Mouse (Mus musculus): ENCODE measurements around the gene Clock.

Gene Clock

DNA sequence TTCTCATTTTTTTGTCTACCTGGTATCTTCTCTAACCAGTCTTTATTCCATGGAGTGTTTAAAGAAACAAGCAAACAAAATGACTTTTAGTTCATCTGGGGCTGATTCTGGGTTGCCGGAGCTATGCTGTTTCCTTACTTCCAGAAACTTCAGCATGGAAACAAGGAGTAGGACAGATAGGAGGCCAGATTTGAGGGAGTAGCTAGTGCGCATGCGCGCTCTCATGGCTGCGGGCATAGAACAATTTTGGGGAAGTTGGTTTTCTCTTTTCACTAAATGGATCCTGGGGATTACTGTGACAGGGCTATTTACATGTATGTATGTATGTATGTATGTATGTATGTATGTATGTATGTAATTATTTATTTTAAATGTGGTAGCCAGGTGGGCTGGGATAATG lies 125.4 kb downstream of the Clock start:
- no peak for DNase-seq (ENCODE audit: low spot score)

DNA sequence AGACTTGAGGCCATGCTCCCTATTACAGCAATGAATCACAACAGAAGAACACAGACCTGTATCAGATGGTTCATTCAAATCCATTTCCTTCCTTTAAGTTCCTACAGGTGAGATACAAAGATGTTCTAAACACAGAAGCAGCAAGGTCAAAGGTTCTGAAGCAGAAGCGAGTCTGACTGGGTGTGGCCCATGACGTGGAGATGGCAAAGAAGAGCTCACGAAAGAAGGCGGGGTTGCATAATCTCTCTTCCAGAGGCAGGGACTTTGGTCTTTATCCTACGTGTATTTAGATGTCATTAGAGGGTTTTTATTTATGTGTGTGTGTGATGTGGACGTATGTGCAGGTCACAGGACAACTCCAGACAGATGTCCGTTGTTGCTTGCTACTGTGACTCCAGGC lies 126.9 kb downstream of the Clock start:
- DNase-seq (ENCODE audit: low spot score) = no peak

DNA sequence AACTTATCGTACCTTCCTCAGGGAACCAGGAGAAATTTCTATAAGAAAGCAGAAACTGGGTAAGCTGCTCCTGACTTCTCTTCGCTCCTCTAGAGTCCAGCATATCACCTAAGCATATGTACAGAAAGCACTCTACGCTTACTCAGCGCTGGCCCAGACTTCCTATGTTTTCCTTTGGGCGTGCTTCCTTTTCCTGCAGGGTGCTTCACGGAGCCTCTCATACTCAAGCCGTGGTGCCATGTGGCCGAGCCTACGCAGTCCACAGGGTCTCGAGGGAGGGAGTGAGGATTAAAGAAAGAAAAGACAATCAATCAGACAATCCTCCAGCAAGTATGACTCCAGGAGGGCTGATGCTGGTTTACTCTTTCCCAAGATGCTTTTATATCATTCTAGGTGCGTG lies 127.8 kb downstream of the Clock start:
- DNase-seq (ENCODE audit: low spot score) = no peak

DNA sequence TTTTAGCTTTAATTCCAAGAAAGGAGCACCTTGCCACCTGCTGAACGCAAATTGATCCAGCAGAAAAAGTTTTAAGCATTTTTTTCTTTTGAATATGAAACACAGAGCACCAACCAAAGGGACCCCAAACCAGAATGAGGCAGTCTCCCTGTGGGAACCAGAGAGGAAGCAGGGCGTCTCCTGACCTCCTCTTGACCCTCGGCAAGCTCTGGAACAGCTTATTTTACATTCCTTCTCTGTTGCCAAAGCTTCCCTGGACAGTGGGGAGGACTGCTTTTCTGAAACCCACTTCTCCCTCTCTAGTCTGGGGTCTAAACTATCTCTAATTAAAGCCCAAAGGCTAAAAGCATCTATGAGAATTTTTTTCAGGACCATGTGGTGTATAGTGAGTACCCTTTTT lies 128.2 kb downstream of the Clock start:
- no peak for DNase-seq (ENCODE audit: low spot score)

DNA sequence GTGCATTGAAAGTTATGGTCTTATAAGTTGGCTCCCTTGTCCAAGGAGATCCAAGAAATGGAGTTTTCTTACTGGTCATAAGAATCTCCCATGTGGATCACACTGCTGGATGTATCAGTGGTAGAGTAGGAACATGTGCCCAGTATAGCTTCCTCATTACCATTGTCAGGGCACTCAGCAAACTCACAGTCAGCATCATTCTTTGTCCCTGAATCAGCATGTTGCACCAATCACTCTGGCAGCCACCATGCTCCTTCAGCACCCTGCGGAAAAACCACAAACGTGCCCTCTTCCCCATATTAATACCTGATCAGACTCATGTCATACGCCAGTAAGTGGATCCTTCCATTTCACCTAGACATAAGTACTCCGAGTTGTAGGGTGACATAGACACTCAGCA lies 129.5 kb downstream of the Clock start:
- DNase-seq (ENCODE audit: low spot score) = no peak

DNA sequence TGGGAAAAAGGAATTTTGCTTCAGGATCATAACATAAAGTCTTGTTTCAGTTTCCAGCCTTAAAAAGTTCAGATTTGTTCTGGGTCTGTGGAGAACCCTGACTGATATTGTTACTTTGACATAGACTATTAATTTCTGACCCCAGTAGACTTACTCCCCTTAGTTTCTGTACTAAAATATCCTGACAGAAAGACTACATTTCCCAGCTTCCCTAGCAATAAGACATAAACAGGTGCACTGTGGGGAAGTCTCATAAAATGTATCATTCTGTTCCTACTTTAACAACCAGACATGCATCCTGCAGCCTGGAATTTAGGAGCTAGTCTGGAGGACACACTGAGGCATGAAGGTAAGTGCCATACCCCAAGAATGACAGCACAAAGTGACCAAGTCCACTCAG lies 133.6 kb downstream of the Clock start:
- DNase-seq (ENCODE audit: low spot score) = no peak

DNA sequence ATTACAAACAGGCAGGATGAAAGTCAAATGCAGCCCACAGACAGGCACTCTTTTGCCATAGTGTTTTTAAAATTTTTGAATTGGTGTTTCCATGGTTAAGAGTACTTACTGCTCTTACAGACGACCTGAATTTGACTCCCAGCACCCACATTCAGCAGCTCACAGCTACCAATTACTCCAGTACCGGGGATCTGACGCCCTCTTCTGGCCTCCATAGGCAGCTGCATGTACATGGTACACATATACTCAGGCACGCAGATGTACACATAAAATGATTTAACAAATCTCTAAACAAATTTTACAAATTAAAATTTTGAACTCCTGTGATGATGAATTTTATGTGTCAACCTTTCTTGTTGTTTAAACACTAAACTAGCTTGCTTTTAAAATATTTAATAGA lies 134.1 kb downstream of the Clock start:
- no peak for DNase-seq (ENCODE audit: low spot score)

DNA sequence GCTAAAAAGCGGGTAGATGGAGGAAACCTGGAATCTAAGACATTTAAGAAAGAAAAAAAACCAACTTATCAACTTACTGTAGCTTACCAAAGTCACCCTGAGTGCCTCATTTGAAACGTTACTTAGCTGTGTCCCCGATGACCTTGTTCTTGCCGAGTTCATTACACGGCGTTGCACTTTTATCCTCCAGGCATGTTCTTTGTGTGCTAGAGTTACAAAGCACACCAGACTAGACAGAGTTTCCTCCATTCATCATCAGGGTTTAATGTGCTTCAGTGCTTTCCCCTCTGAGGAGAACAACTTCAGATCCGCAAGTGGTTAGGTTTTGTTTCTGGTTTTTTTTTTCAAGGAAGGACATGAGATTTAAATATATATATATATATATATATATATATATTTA lies 139.8 kb downstream of the Clock start:
- DNase-seq (ENCODE audit: low spot score) = no peak

DNA sequence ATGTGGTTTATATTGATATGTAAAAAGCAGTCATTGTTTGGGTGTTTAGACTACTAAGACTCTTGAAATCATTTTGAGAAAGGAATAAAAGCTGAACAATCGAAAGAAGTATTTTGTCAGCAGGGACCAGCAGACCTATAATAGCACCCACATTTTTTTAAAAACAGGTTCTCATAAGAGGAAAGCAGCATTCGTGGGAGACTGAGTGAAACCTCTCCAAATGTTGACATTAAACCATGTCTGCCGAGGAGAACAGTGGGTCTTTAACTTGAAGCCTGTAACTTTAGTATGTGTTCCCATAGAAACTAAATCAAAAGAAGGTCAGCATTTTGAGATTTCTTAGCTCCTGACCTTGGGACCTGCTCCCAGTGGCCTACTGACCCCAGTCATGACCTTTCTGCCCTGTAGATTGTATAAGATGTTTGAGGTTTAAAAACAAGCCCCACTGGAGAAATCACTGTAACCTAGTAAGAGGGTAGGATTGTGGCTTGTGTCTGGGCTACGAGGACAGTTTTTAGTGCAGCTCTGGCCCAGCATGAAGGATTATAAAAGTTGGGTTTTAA lies 140.7 kb downstream of the Clock start:
- DNase-seq (ENCODE audit: low spot score) = no peak

DNA sequence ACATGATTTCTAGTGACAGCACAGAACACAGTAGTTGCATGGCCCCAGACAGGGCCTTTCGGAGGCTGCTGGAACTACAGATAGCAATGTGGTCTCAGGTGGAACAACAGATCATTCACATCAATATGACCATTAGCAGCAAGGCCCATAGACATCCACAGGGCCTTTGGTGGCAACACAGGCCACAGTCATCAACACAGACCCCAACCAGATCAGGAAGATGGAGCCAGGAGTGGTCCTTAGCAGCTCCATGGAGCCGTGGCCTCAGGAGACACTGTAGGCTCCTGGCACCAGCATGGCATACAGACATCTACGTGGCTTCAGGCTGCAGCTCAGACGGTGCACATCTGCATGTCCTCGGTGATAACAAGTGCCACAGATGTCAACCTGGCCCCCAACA lies 141.7 kb downstream of the Clock start:
- no peak for DNase-seq (ENCODE audit: low spot score)

DNA sequence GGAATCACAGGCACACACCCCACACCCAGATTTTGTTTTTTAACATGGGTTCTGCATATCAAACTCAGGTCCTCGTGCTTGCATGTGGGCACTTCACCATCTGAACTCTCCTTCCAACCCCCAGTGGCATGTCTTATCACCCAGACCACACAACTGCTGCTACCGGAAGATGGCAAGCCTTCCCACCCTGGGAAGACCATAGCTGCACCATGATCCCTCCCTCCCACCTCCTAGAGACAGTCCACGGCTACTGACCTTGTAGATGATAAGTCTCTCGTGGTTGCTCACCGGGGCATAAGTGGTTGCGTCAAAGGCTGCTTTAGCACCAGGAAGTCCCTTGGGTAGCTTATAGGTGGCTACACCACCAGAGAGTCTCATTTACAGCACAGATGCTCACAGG lies 143.1 kb downstream of the Clock start:
- no peak for DNase-seq (ENCODE audit: low spot score)

DNA sequence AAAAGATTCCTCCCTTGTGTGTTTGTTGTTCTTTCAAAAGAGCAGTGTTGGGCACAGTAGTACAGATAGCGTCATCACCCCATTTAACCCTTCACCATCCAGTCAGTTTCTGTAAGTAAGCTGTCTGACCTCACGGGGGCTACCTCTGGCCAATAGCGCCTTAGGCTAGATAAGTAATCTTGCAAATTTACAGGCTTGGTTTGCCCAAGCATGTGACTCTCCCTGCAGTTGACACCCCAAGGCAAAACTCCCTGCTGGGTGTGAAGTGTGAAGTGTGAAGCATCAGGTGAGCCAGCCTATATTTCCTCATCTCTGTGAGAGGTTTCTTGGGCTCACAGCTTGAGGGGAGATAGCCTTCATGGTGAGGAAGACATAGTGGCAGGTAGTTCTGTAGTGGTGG lies 144.5 kb downstream of the Clock start:
- no peak for DNase-seq (ENCODE audit: low spot score)

Data from layer of hippocampus, adult 9-10 months (tissue).